ENCODE assay signal across 9 mouse cellular contexts in the genomic region with DNA sequence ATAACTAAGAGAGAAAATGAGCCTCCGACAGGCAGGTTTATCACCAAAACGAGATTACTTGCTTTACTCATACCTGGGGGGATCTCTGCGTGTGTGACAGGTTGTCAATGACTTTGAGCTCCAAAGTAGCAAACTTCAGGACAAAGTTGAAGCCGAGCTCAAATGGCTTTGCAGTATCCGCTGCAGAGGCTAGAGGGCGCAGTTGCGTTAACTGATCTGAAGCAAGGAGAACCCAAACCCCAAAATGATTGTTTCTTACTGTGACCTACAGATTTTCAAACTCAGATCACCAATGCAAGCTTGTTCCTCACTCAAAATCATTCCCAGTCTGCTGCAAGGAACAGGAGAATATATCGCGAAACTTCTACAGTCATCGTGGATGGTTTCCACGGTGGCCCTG. TPM values are rescaled to one million over a fixed set of nuclear protein-coding genes. Genes with fewer than 3 reads are reported as not detected.
DNase-seq lines count a peak whose midpoint lies in the region; ATAC-seq and TF ChIP-seq lines count a peak whose summit lies in the region.
"Had no signal": no experiment of that assay in that cellular context is flagged by ENCODE, and none has a peak within 500 bp of the region (broad histone marks: within the 10 kb centered on the region; RNA-seq: fewer than 3 reads in every experiment).

No protein-coding gene starts in this region.

- peak; percentile 86 for DNase-seq in midbrain, embryonic 14.5 days
- peak; percentile 43 for DNase-seq in c-Kit-positive CD71-positive TER-119-negative erythroid progenitor cells, embryonic 14.5 days (ENCODE audit: low read depth)
- DNase-seq in frontal cortex, postnatal 36 days (ENCODE audit: low spot score in 2 of 2), result peak; percentile 77 to 83
- peak; percentile 21 for DNase-seq in large intestine, adult 2 months (ENCODE audit: low read depth, low spot score)
- DNase-seq in lung, embryonic 14.5 days, result peak; percentile 92
- DNase-seq in right cerebral cortex, postnatal 4 days, result peak; percentile 82

- ATAC-seq in midbrain, embryonic 14.5 days (ENCODE audit: low FRiP score, low TSS enrichment), result no peak
- ATAC-seq in midbrain, embryonic 13.5 days, result no peak
- no peak for ATAC-seq in lung, embryonic 14.5 days (ENCODE audit: insufficient read depth)
- no peak for ATAC-seq in monocyte, adult 5-6 weeks (replicated peaks; ENCODE audit: insufficient number of reproducible peaks, low FRiP score, low TSS enrichment, poor library complexity, severe bottlenecking)

- no peaks in the 10 kb centered on the region for H3K36me3 ChIP-seq in midbrain, embryonic 14.5 days (ENCODE audit: control insufficient read depth, insufficient read depth, low read length)
- H3K36me3 ChIP-seq in midbrain, embryonic 13.5 days, result no peaks in the 10 kb centered on the region
- H3K36me3 ChIP-seq in lung, embryonic 14.5 days (ENCODE audit: insufficient read depth), result no peaks in the 10 kb centered on the region
- H3K36me3 ChIP-seq: heart, embryonic 13.5 days had no signal

- H3K9me3 ChIP-seq in midbrain, embryonic 14.5 days (ENCODE audit: control insufficient read depth, low read length), result no peaks in the 10 kb centered on the region
- H3K9me3 ChIP-seq in midbrain, embryonic 13.5 days, result no peaks in the 10 kb centered on the region
- no peaks in the 10 kb centered on the region for H3K9me3 ChIP-seq in lung, embryonic 14.5 days (ENCODE audit: low read depth, low read length)
- H3K9me3 ChIP-seq: heart, embryonic 13.5 days had no signal

- H3K4me1 ChIP-seq in midbrain, embryonic 14.5 days (ENCODE audit: control insufficient read depth, insufficient read depth, low read length), result peaks cover 2% of the 10 kb centered on the region; the same call in 1 of the 2 replicates
- peaks cover 12% of the 10 kb centered on the region for H3K4me1 ChIP-seq in midbrain, embryonic 13.5 days (replicated peaks)
- H3K4me1 ChIP-seq in lung, embryonic 14.5 days (ENCODE audit: insufficient read depth), result no peaks in the 10 kb centered on the region
- H3K4me1 ChIP-seq: heart, embryonic 13.5 days had no signal

- 32% methylated on average over 11 of the region's 11 CpGs for WGBS in midbrain, embryonic 14.5 days
- 33% methylated on average over 11 of the region's 11 CpGs for WGBS in midbrain, embryonic 13.5 days
- WGBS in large intestine, adult 2 months, result 21% methylated on average over 11 of the region's 11 CpGs
- WGBS in lung, embryonic 14.5 days, result 29% methylated on average over 11 of the region's 11 CpGs

- H3K27me3 ChIP-seq in midbrain, embryonic 14.5 days (ENCODE audit: control insufficient read depth, insufficient read depth, low read length), result no peaks in the 10 kb centered on the region
- no peaks in the 10 kb centered on the region for H3K27me3 ChIP-seq in midbrain, embryonic 13.5 days
- H3K27me3 ChIP-seq in lung, embryonic 14.5 days (ENCODE audit: insufficient read depth, low read length), result no peaks in the 10 kb centered on the region
- H3K27me3 ChIP-seq: heart, embryonic 13.5 days had no signal

- H3K27ac ChIP-seq in midbrain, embryonic 14.5 days (replicated peaks; ENCODE audit: low read depth, low read length), result no peak overlapping the region
- H3K27ac ChIP-seq in midbrain, embryonic 13.5 days, result no peak overlapping the region
- H3K27ac ChIP-seq in lung, embryonic 14.5 days (ENCODE audit: low read depth), result no peak overlapping the region
- H3K27ac ChIP-seq: heart, embryonic 13.5 days had no signal

- H3K4me3 ChIP-seq in midbrain, embryonic 14.5 days (replicated peaks; ENCODE audit: low read depth, low read length), result no peak overlapping the region
- no peak overlapping the region for H3K4me3 ChIP-seq in midbrain, embryonic 13.5 days (replicated peaks)
- no peak overlapping the region for H3K4me3 ChIP-seq in lung, embryonic 14.5 days (ENCODE audit: low read depth, low read length)
- H3K4me3 ChIP-seq: heart, embryonic 13.5 days had no signal

- peak; percentile 81 for TF ChIP-seq CTCF in lung, embryonic 14.5 days (IDR thresholded peaks at IDR 0.05; ENCODE audit: low read depth)

- H3K9ac ChIP-seq in midbrain, embryonic 14.5 days (replicated peaks; ENCODE audit: low read length), result no peak overlapping the region
- H3K9ac ChIP-seq in midbrain, embryonic 13.5 days (replicated peaks), result no peak overlapping the region
- H3K9ac ChIP-seq in lung, embryonic 14.5 days, result no peak overlapping the region
- H3K9ac ChIP-seq: heart, embryonic 13.5 days had no signal

- H3K4me2 ChIP-seq in midbrain, embryonic 14.5 days (ENCODE audit: low read length), result no peak overlapping the region
- no peak overlapping the region for H3K4me2 ChIP-seq in midbrain, embryonic 13.5 days (replicated peaks)
- no peak overlapping the region for H3K4me2 ChIP-seq in lung, embryonic 14.5 days
- H3K4me2 ChIP-seq: heart, embryonic 13.5 days had no signal

RNA-seq across cellular contexts. Expression of a gene that starts 59.3 kb away (rescaled TPM):
- polyA plus RNA-seq in midbrain, embryonic 14.5 days (2014; fragmentation: Nextera tagmentation; extraction: Ambion mirVana), result 31.0 and 39.5 TPM in 2 replicates
- polyA plus RNA-seq in midbrain, embryonic 13.5 days (2015; fragmentation: Nextera tagmentation; extraction: Ambion mirVana), result 32.3 and 35.4 TPM in 2 replicates
- polyA plus RNA-seq in large intestine, adult 2 months (2012; rRNA removed), result 1.6 and 2.7 TPM in 2 replicates
- polyA plus RNA-seq in lung, embryonic 14.5 days (2014; fragmentation: Nextera tagmentation; extraction: Ambion mirVana), result 32.2 and 33.0 TPM in 2 replicates
- 22.1 to 23.8 TPM (median 22.5 TPM) in 3 replicates for total RNA-seq in monocyte, adult 5-6 weeks (2017)

RNA-seq across cellular contexts. Expression of a gene that starts 60.0 kb away (rescaled TPM):
- 2.3 and 3.1 TPM in 2 replicates for polyA plus RNA-seq in midbrain, embryonic 14.5 days (2014; fragmentation: Nextera tagmentation; extraction: Ambion mirVana)
- 1.8 and 2.6 TPM in 2 replicates for polyA plus RNA-seq in midbrain, embryonic 13.5 days (2015; fragmentation: Nextera tagmentation; extraction: Ambion mirVana)
- polyA plus RNA-seq in large intestine, adult 2 months (2012; rRNA removed), result 0.61 TPM in 1 of 2 replicates, not detected in the other
- polyA plus RNA-seq in lung, embryonic 14.5 days (2014; fragmentation: Nextera tagmentation; extraction: Ambion mirVana), result 2.9 and 3.2 TPM in 2 replicates
- total RNA-seq in monocyte, adult 5-6 weeks (2017), result 3.2 TPM in 1 of 3 replicates, not detected in the others

Comparison
In these comparisons a context has a peak if more than half of its experiments do, and no peak if none do; other contexts are left out.
1. DNase-seq: peak in every context shown above with its lines; median percentile 92 in lung, embryonic 14.5 days; 86 in midbrain, embryonic 14.5 days; 82 in right cerebral cortex, postnatal 4 days; 80 in frontal cortex, postnatal 36 days; 43 in c-Kit-positive CD71-positive TER-119-negative erythroid progenitor cells, embryonic 14.5 days; 21 in large intestine, adult 2 months.